Mouse (Mus musculus) kidney, adult 2 months (tissue): ENCODE data around the gene Grin2b.

Experiments used
- CTCF ChIP-seq: fragments of 200-500 bp; conservative IDR thresholded peaks from 2 replicates; pipeline ENCODE4 v1.5.1; 2011; ENCODE audit warnings: low read depth, mild to moderate bottlenecking, control low read depth, low read length, moderate library complexity, mixed read lengths; ENCODE audit not compliant: insufficient read depth, insufficient read length
- POLR2A ChIP-seq: fragments of 200-500 bp; IDR thresholded peaks from one replicate; pipeline ENCODE4 v1.6.1; 2011; ENCODE audit warnings: low read depth, low read length, control low read depth

GRCm38 (mm10) chr6:135932400-135932920 lies 240.9 kb downstream of the Grin2b start:
- no peak for TF ChIP-seq CTCF
- TF ChIP-seq POLR2A = no peak
